Mouse (Mus musculus): ENCODE results near the gene Gpr4.

DNA sequence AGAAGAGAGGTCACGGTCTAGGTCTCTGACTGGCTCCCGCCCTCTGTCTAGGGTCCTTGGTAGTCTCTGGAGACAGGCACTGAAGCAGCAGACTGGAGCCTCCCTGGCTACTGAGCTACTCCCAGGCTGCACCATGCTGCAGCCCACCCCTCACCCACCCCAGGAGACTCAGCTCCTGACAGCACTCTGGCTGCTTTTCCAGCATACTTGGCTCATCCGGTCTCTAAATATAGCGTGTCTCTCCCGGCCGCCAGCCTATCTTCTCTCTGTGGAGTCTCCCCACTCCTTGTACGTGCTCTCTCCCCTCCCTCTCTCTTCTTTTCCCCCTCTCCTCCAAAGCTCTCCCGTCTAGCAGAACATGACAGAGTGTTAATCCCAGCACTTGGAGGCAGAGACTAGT, 42.2 kb upstream of the Gpr4 start:
- TF ChIP-seq CTCF (IDR thresholded peaks at IDR 0.05; ENCODE audit: control insufficient read depth, insufficient read depth, insufficient replicate concordance, low read depth, low read length) (no peak), POLR2A (IDR thresholded peaks at IDR 0.05; ENCODE audit: control insufficient read depth, low read depth, low read length) (no peak)
